Mouse (Mus musculus): ENCODE results near the gene Ppfia4. TPM values are rescaled to one million over a fixed set of nuclear protein-coding genes. Genes with fewer than 3 reads are reported as not detected.

Ppfia4 gene
- polyA plus RNA-seq, 1 experiment from 2014 or later = 2.1 TPM

- ATAC-seq (replicated peaks; ENCODE audit: low FRiP score) (no peak), DNase-seq (ENCODE audit: low spot score) (no peak)
- Histone ChIP-seq H3K9me3 (ENCODE audit: control insufficient read depth, low read length) (no peaks in the 10 kb centered on the region), H3K27me3 (replicated peaks; ENCODE audit: control insufficient read depth, insufficient read depth, low read length) (no peaks in the 10 kb centered on the region), H3K4me3 (ENCODE audit: low read depth, low read length) (no peak overlapping the region), H3K9ac (ENCODE audit: low read depth, low read length) (no peak overlapping the region), H3K4me2 (no peak overlapping the region), H3K36me3 (ENCODE audit: control insufficient read depth, insufficient read depth, low read length) (no peaks in the 10 kb centered on the region), H3K27ac (ENCODE audit: low read depth, low read length) (no peak overlapping the region), H3K4me1 (replicated peaks; ENCODE audit: control insufficient read depth, insufficient read depth, low read length) (peaks cover 13% of the 10 kb centered on the region)
- 69% methylated on average over 13 of the region's 13 CpGs for WGBS
Observed at GRCm38 (mm10) chr1:134335211-134335923, 2.6 kb upstream of the Ppfia4 start.

- Histone ChIP-seq H3K36me3 (ENCODE audit: control insufficient read depth, insufficient read depth, low read length) (no peaks in the 10 kb centered on the region), H3K27ac (ENCODE audit: low read depth, low read length) (no peak overlapping the region), H3K4me1 (replicated peaks; ENCODE audit: control insufficient read depth, insufficient read depth, low read length) (peaks cover 13% of the 10 kb centered on the region), H3K9me3 (ENCODE audit: control insufficient read depth, low read length) (no peaks in the 10 kb centered on the region), H3K27me3 (replicated peaks; ENCODE audit: control insufficient read depth, insufficient read depth, low read length) (no peaks in the 10 kb centered on the region), H3K4me3 (ENCODE audit: low read depth, low read length) (no peak overlapping the region), H3K4me2 (no peak overlapping the region), H3K9ac (ENCODE audit: low read depth, low read length) (no peak overlapping the region)
- DNase-seq (ENCODE audit: low spot score) (no peak), ATAC-seq (replicated peaks; ENCODE audit: low FRiP score) (no peak)
- 51% methylated on average over 7 of the region's 7 CpGs for WGBS
Observed at GRCm38 (mm10) chr1:134334111-134334827, 1.5 kb upstream of the Ppfia4 start.

- Histone ChIP-seq H3K4me2 (no peak overlapping the region), H3K27ac (ENCODE audit: low read depth, low read length) (no peak overlapping the region)
- ATAC-seq (replicated peaks; ENCODE audit: low FRiP score) = no peak
Observed at GRCm38 (mm10) chr1:134333371-134334110, 813 bp upstream of the Ppfia4 start.

GRCm38 (mm10) chr1:134331879-134332635, 671 bp downstream of the Ppfia4 start:
- H3K9me3 ChIP-seq (ENCODE audit: control insufficient read depth, low read length) = no peaks in the 10 kb centered on the region
- WGBS = 51% methylated on average over 20 of the region's 20 CpGs
- peaks cover 13% of the 10 kb centered on the region for H3K4me1 ChIP-seq (replicated peaks; ENCODE audit: control insufficient read depth, insufficient read depth, low read length)
- ATAC-seq (replicated peaks; ENCODE audit: low FRiP score) (0 out of 2 replicates have a peak, but pooled peaks have one; percentile 6), DNase-seq (ENCODE audit: low spot score) (peak; percentile 51)
- no peak overlapping the region for H3K9ac ChIP-seq (ENCODE audit: low read depth, low read length)
- no peak overlapping the region for H3K4me3 ChIP-seq (ENCODE audit: low read depth, low read length)
- H3K27ac ChIP-seq (ENCODE audit: low read depth, low read length) = no peak overlapping the region
- H3K27me3 ChIP-seq (replicated peaks; ENCODE audit: control insufficient read depth, insufficient read depth, low read length) = no peaks in the 10 kb centered on the region
- no peak overlapping the region for H3K4me2 ChIP-seq
- H3K36me3 ChIP-seq (ENCODE audit: control insufficient read depth, insufficient read depth, low read length) = no peaks in the 10 kb centered on the region

More at GRCm38 (mm10) chr1:134333371-134334110, 813 bp upstream of the Ppfia4 start:
- WGBS = 76% methylated on average over 10 of the region's 10 CpGs
- DNase-seq (ENCODE audit: low spot score) = no peak
- Histone ChIP-seq H3K27me3 (replicated peaks; ENCODE audit: control insufficient read depth, insufficient read depth, low read length) (no peaks in the 10 kb centered on the region), H3K36me3 (ENCODE audit: control insufficient read depth, insufficient read depth, low read length) (no peaks in the 10 kb centered on the region), H3K9ac (ENCODE audit: low read depth, low read length) (no peak overlapping the region), H3K4me3 (ENCODE audit: low read depth, low read length) (no peak overlapping the region), H3K9me3 (ENCODE audit: control insufficient read depth, low read length) (no peaks in the 10 kb centered on the region), H3K4me1 (replicated peaks; ENCODE audit: control insufficient read depth, insufficient read depth, low read length) (peaks cover 13% of the 10 kb centered on the region)

GRCm38 (mm10) chr1:134326841-134327346, 5.8 kb downstream of the Ppfia4 start:
- no peak overlapping the region for H3K27ac ChIP-seq (ENCODE audit: low read depth, low read length)
- 85% methylated on average over 12 of the region's 12 CpGs for WGBS

GRCm38 (mm10) chr1:134322591-134322990, 10.1 kb downstream of the Ppfia4 start:
- Histone ChIP-seq H3K4me3 (ENCODE audit: low read depth, low read length) (no peak overlapping the region), H3K9ac (ENCODE audit: low read depth, low read length) (no peak overlapping the region), H3K4me2 (no peak overlapping the region), H3K36me3 (ENCODE audit: control insufficient read depth, insufficient read depth, low read length) (no peaks in the 10 kb centered on the region), H3K9me3 (ENCODE audit: control insufficient read depth, low read length) (no peaks in the 10 kb centered on the region), H3K27ac (ENCODE audit: low read depth, low read length) (no peak overlapping the region), H3K4me1 (replicated peaks; ENCODE audit: control insufficient read depth, insufficient read depth, low read length) (no peaks in the 10 kb centered on the region), H3K27me3 (replicated peaks; ENCODE audit: control insufficient read depth, insufficient read depth, low read length) (0 out of 2 replicates have a peak, but pooled peaks cover 2% of the 10 kb centered on the region)
- WGBS = 76% methylated on average over 6 of the region's 6 CpGs
- DNase-seq (ENCODE audit: low spot score) (no peak), ATAC-seq (replicated peaks; ENCODE audit: low FRiP score) (no peak)

More at GRCm38 (mm10) chr1:134326841-134327346, 5.8 kb downstream of the Ppfia4 start:
- Histone ChIP-seq H3K4me2 (no peak overlapping the region), H3K9me3 (ENCODE audit: control insufficient read depth, low read length) (no peaks in the 10 kb centered on the region), H3K9ac (ENCODE audit: low read depth, low read length) (no peak overlapping the region), H3K4me1 (replicated peaks; ENCODE audit: control insufficient read depth, insufficient read depth, low read length) (no peaks in the 10 kb centered on the region), H3K4me3 (ENCODE audit: low read depth, low read length) (no peak overlapping the region), H3K36me3 (ENCODE audit: control insufficient read depth, insufficient read depth, low read length) (no peaks in the 10 kb centered on the region), H3K27me3 (replicated peaks; ENCODE audit: control insufficient read depth, insufficient read depth, low read length) (0 out of 2 replicates have a peak, but pooled peaks cover 2% of the 10 kb centered on the region)
- DNase-seq (ENCODE audit: low spot score) (no peak), ATAC-seq (replicated peaks; ENCODE audit: low FRiP score) (no peak)

- no peak for ATAC-seq (replicated peaks; ENCODE audit: low FRiP score)
- no peaks in the 10 kb centered on the region for H3K36me3 ChIP-seq (ENCODE audit: control insufficient read depth, insufficient read depth, low read length)
Observed at GRCm38 (mm10) chr1:134320691-134321301, 11.9 kb downstream of the Ppfia4 start.

More at GRCm38 (mm10) chr1:134320691-134321301, 11.9 kb downstream of the Ppfia4 start:
- no peaks in the 10 kb centered on the region for H3K4me1 ChIP-seq (replicated peaks; ENCODE audit: control insufficient read depth, insufficient read depth, low read length)
- H3K4me2 ChIP-seq = no peak overlapping the region
- no peak for DNase-seq (ENCODE audit: low spot score)
- H3K27ac ChIP-seq (ENCODE audit: low read depth, low read length) = no peak overlapping the region
- no peak overlapping the region for H3K4me3 ChIP-seq (ENCODE audit: low read depth, low read length)
- H3K27me3 ChIP-seq (replicated peaks; ENCODE audit: control insufficient read depth, insufficient read depth, low read length) = 0 out of 2 replicates have a peak, but pooled peaks cover 2% of the 10 kb centered on the region
- H3K9ac ChIP-seq (ENCODE audit: low read depth, low read length) = no peak overlapping the region
- H3K9me3 ChIP-seq (ENCODE audit: control insufficient read depth, low read length) = no peaks in the 10 kb centered on the region
- WGBS = 69% methylated on average over 14 of the region's 14 CpGs
